Mouse (Mus musculus): ENCODE data around the gene Zfp804b. TPM values are rescaled to one million over a fixed set of nuclear protein-coding genes. Genes with fewer than 3 reads are reported as not detected.

Gene Zfp804b
- total RNA-seq, 1 experiment from 2014 or later: not detected

DNA sequence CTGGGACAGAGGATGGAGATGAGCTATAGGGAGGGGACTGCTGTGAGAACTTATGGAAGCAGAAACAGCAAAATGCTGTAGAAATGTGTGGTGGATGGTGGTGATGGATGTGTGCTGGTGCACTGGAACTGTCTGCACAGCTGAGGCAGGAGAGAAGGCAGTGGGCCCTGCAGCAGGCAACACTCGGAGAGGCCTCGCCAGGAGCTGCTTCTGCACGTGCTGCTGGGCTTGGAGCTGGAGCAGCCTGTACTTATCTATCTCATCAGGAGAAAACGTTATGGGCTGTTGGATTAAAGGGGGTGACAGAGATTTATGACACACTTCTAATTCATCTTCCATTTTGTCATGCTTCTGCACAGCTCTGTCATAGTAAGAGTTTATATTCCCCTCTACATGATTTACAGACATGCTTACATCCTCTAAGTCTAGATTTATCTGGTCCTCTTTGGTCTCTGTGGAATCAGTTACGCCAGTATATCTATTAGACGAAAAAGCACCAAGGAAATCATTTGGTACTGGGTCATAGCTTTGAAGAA is 575.1 kb downstream of the Zfp804b start:
- ATAC-seq (ENCODE audit: extremely low read depth, insufficient number of reproducible peaks, low FRiP score, poor library complexity, severe bottlenecking): no peak

Other genes with a start within 250 kb of the Zfp804b start
- not detected in 2 replicates for gene Tex47, start 40.6 kb downstream of the Zfp804b start, total RNA-seq (2017)